Mouse (Mus musculus): ENCODE results near the gene Ghdc.

Gene Ghdc

GRCm38 (mm10) chr11:100747114-100747513 is 23.6 kb downstream of the Ghdc start:
- no peak for DNase-seq (ENCODE audit: low read depth, low spot score)

- no peak for DNase-seq (ENCODE audit: low read depth, low spot score)
Observed at GRCm38 (mm10) chr11:100746546-100746945, 24.2 kb downstream of the Ghdc start.

GRCm38 (mm10) chr11:100745085-100745484 is 25.7 kb downstream of the Ghdc start:
- DNase-seq (ENCODE audit: low read depth, low spot score): no peak

GRCm38 (mm10) chr11:100741348-100741747 is 29.4 kb downstream of the Ghdc start:
- no peak for DNase-seq (ENCODE audit: low read depth, low spot score)

- no peak for DNase-seq (ENCODE audit: low read depth, low spot score)
Observed at GRCm38 (mm10) chr11:100738749-100739148, 32.0 kb downstream of the Ghdc start.

GRCm38 (mm10) chr11:100738066-100738604 is 32.6 kb downstream of the Ghdc start, which contains the start of gene Rab5c:
TSS of gene Rab5c (minus strand) at chr11:100738215.
- DNase-seq (ENCODE audit: low read depth, low spot score): peak; percentile 99

GRCm38 (mm10) chr11:100737105-100737733 is 33.5 kb downstream of the Ghdc start:
- no peak for DNase-seq (ENCODE audit: low read depth, low spot score)

GRCm38 (mm10) chr11:100736746-100737080 is 34.0 kb downstream of the Ghdc start:
- no peak for DNase-seq (ENCODE audit: low read depth, low spot score)

GRCm38 (mm10) chr11:100735954-100736745 is 34.6 kb downstream of the Ghdc start:
- DNase-seq (ENCODE audit: low read depth, low spot score): no peak

GRCm38 (mm10) chr11:100735134-100735865 is 35.5 kb downstream of the Ghdc start:
- DNase-seq (ENCODE audit: low read depth, low spot score): no peak

- DNase-seq (ENCODE audit: low read depth, low spot score): no peak
Observed at GRCm38 (mm10) chr11:100730477-100731205, 40.1 kb downstream of the Ghdc start.

GRCm38 (mm10) chr11:100729976-100730375 is 40.8 kb downstream of the Ghdc start:
- no peak for DNase-seq (ENCODE audit: low read depth, low spot score)

- no peak for DNase-seq (ENCODE audit: low read depth, low spot score)
Observed at GRCm38 (mm10) chr11:100728601-100729000, 42.2 kb downstream of the Ghdc start.

- DNase-seq (ENCODE audit: low read depth, low spot score): no peak
Observed at GRCm38 (mm10) chr11:100727201-100727600, 43.6 kb downstream of the Ghdc start.

GRCm38 (mm10) chr11:100724919-100725512 is 45.7 kb downstream of the Ghdc start:
- no peak for DNase-seq (ENCODE audit: low read depth, low spot score)

- DNase-seq (ENCODE audit: low read depth, low spot score): no peak
Observed at GRCm38 (mm10) chr11:100722493-100723028, 48.2 kb downstream of the Ghdc start.

GRCm38 (mm10) chr11:100721776-100722492 is 48.8 kb downstream of the Ghdc start:
- no peak for DNase-seq (ENCODE audit: low read depth, low spot score)

GRCm38 (mm10) chr11:100721254-100721653 is 49.5 kb downstream of the Ghdc start:
- DNase-seq (ENCODE audit: low read depth, low spot score): no peak

GRCm38 (mm10) chr11:100720345-100720744 is 50.4 kb downstream of the Ghdc start:
- no peak for DNase-seq (ENCODE audit: low read depth, low spot score)

- no peak for DNase-seq (ENCODE audit: low read depth, low spot score)
Observed at GRCm38 (mm10) chr11:100719893-100720292, 50.9 kb downstream of the Ghdc start.

Data from WW6 (cell line).